Mouse (Mus musculus): ENCODE data around the gene Trip6.

- TF ChIP-seq CTCF (IDR thresholded peaks at IDR 0.05; ENCODE audit: borderline replicate concordance, insufficient read depth, low read depth, low read length) (no peak), POLR2A (IDR thresholded peaks at IDR 0.05; ENCODE audit: borderline replicate concordance, insufficient read depth, low read length) (no peak)
Observed at GRCm38 (mm10) chr5:137295712-137296111, 18.5 kb downstream of the Trip6 start.

Measured in cerebellum, adult 2 months (tissue).